Mouse (Mus musculus) erythroblast, embryonic 14.5 days (primary cell): ENCODE data around the gene Ehd1.
"Not testable (repeated sequence)": the region's sequence is repeated elsewhere in the genome, so short reads cannot be mapped to it uniquely, and the experiment has no call there.

Source experiments
- GATA1 ChIP-seq: IDR thresholded peaks from 2 replicates; pipeline ENCODE4 v1.6.1; 2012; ENCODE audit warnings: low read length, inconsistent platforms, mixed read lengths
- TAL1 ChIP-seq: IDR thresholded peaks from 3 replicates; pipeline ENCODE4 v1.6.1; 2012; ENCODE audit warnings: low read length, inconsistent platforms, mixed read lengths

DNA sequence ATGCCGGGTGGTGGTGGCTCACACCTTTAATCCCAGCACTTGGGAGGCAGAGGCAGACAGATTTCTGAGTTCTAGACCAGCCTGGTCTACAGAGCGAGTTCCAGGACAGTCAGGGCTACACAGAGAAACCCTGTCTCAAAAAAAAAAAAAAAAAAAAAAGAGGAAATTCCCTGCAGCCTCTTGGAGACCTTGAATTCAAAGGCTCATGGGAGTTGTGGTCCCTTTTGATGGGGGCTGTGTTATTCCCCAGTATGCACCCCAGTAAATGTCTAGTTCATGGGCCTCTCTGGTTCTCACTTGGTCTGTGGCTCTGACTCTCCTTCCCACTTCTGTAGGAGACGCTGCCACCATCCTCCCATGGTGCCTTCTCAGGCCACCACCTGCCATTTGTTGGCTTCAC is 35.3 kb downstream of the Ehd1 start:
- TF ChIP-seq TAL1, GATA1: not testable (repeated sequence)
